Mouse (Mus musculus): ENCODE measurements at regions not wholly inside any gene's neighbourhood (a gene's known extent, or its start where the extent isn't known, plus 50 kb on each side); places are given as distances from the start of the nearest gene placed in this dataset.

GRCm38 (mm10) chr1:159398643-159399042, 124.9 kb upstream of the Tnr start:
- no peak for DNase-seq (ENCODE audit: low spot score)

DNA sequence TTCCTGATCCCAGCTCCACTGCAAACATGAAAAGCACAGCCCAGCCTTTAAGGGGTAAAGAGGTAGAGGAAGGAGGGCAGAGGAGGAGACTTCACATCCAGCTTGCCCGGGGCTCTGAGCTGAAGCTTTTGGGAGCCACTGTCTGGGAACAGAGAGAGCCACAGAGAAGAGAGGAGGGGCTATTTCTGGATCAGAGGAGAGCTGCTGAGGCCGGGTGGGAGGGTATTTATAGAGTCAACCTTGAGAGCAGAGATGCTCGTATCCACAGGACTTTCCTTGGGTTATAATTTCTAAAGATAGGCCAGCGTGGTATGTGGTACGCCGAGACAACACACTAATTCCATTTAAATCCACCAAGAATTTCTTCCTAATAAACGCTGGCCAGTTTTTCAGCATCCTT, 117.3 kb upstream of the Tnr start:
- no peak for DNase-seq (ENCODE audit: low spot score)

GRCm38 (mm10) chr1:159406781-159407180, 116.8 kb upstream of the Tnr start:
- DNase-seq (ENCODE audit: low spot score): no peak

DNA sequence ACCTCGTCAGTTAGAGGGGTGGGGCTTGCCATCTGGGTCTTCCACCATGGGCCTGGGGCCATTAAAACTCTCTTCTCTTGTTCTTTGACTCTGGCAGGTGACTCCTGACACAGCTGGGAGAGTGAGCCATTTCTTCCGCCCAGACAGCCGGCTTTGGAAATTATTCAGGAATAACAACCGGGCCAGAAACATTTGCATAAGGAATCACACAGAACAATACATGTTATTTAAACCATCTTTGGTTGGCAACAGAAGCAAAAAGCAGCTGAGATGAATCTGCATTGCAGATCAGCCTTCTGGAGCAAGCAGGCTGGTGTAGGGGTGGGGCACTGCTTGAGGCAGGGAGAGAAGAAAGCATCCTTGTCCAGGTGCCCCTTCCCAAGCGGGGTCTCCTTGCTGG, 110.2 kb upstream of the Tnr start:
- DNase-seq (ENCODE audit: low spot score): no peak

GRCm38 (mm10) chr1:159415656-159416055, 107.9 kb upstream of the Tnr start:
- no peak for DNase-seq (ENCODE audit: low spot score)

- DNase-seq (ENCODE audit: low spot score): peak; percentile 48
Measured at GRCm38 (mm10) chr1:159417176-159417575, 106.4 kb upstream of the Tnr start.

- DNase-seq (ENCODE audit: low spot score): peak; percentile 80
Measured at GRCm38 (mm10) chr1:159419301-159419965, 104.1 kb upstream of the Tnr start.

- DNase-seq (ENCODE audit: low spot score): no peak
Measured at GRCm38 (mm10) chr1:159420189-159420588, 103.4 kb upstream of the Tnr start.

DNA sequence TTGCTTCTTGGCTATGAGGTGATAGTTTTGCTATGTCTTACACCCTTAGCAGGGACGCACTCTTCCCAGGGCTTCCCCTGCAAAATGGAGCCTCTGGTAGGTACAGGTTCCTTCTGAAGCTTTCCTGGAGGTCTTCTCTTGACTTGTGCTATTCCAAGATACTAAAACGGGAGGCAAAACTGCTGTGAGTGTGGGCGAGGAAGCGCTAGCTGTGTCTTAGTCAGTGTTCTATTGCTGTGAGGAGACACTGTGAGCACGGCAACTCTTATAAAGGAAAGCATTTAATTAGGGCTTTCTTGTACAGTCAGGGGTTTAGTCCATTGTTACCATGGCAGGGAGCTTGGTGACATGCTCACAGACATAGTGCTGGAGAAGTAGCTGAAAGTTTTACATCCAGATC, 99.9 kb upstream of the Tnr start:
- DNase-seq (ENCODE audit: low spot score): no peak

- no peak for DNase-seq (ENCODE audit: low spot score)
Measured at GRCm38 (mm10) chr1:159429926-159430325, 93.6 kb upstream of the Tnr start.

DNA sequence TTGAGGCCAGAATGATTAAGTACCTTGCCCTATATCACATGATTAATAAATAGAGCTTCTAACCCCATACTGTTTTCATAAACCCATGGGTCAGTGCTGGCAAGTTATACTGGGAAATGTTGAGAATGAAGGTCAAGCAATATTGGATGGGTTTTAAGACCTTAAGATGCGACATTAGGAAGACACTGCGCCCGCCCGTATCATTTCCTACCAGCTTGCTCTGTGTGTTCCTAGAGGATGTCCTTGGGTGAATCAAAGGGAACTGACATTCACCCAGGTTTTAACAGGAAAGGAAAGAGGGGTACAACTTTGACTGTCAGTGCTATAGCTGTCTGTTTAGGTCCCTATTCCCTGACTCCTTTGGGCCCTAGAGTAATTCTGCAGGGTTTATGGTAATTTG, 90.0 kb upstream of the Tnr start:
- no peak for DNase-seq (ENCODE audit: low spot score)

DNA sequence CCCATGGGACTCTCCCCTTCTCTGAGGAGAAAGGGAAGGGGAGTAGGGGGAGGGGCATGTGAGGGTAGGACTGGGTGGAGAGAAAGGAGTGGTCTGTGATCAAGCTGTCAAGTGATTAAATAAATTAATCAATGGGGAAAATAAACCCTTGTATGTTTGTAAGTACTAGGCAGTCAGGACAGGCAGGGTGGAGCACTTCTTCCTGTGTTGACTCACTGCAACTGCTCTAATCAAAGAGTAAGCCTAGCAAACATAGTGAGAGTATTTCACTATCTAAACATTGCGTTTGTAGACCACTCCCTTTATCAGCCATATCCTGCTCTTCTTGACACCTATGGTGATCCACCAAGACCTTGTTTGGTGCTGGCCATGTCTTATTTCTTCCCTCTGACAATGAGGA, 82.8 kb upstream of the Tnr start:
- DNase-seq (ENCODE audit: low spot score): no peak

- no peak for DNase-seq (ENCODE audit: low spot score)
Measured at GRCm38 (mm10) chr1:159444093-159444492, 79.5 kb upstream of the Tnr start.

DNA sequence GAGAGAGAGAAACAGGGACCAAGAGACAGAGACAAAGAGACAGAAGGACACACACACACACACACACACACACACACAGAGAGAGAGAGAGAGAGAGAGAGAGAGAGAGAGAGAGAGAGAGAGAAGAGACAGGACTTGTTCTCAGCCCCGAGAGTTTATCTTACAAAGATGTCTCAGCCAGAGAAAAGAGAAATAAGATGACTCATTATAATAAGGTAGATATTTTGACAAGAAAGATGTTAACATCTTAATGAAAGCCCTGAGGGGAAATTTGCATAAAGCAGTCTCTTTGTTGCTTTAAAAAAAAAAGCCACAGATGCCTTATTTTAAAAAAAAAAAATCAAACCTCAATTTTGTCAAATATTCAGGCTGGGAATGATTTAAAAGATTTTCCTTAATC, 78.1 kb upstream of the Tnr start:
- no peak for DNase-seq (ENCODE audit: low spot score)

GRCm38 (mm10) chr1:159451462-159451861, 72.1 kb upstream of the Tnr start:
- no peak for DNase-seq (ENCODE audit: low spot score)

DNA sequence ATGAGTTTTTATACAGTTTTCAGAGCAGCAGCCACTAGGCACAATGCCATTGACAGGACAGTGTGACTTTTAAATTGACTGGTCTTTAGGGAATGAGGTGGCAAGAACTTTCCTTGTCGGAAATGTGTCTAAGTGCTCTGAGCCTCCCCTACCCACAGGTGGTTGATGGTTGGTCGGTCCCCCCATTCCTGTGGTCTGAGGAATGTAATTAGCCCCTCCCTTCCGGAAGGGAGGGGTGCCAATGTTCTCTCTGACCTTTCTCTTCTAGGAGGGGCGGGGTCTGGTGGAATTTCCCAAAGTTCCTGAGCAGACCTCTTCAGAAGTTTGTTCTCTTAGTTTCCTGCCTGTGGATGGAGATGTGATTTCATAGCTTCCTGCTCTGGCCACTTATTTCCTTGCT, 62.7 kb upstream of the Tnr start:
- DNase-seq (ENCODE audit: low spot score): no peak

DNA sequence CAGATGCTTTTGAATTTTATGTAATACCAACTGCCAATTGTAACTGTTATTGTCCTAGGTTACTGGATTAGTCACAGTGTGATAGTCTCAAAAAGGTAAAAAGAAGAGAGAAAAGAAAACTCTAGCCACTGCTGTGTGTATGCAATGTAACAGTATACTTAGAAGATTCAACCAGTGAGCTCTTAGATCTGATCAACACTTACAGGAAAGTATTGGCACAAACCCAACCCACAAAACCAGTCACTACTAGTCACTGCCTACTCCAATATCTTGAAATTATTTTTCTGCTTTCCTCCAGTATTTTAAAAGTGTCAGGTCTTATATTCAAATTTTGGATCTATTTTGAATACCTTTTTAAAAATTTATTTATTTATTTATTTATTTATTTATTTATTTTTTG, 52.6 kb upstream of the Tnr start:
- DNase-seq (ENCODE audit: low spot score): no peak
